Mouse (Mus musculus): ENCODE results near the gene Ntn5.

The Ntn5 gene

DNA sequence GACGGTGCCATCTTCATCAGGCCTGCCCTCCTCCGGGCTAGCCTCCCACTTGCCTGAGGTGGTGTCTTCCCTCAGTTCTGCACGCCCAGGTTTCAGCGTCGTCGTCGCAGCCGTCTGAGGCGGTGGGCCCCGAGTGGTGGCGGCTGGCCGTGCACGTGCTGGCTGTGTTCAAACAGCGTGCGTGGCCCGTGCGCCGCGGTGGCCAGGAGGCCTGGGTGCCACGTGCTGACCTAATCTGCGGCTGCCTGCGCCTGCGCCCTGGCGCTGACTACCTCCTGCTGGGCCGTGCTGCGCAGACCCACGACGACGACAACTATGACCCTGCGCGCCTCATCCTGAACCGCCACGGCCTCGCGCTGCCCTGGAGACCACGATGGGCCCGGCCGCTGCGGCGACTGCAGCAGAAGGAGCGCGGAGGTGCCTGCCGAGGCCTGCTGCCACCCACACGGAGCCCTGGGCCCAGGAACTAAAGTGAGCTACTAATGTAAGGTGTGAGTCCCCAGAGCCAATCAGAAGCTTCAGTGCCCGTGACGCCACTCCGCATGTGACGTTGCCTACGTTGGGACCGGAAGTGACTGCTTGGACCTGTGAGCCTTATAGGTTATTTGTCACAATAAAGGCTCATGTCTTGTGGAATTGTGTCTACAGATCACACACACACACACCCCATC is 10.2 kb downstream of the Ntn5 start, which contains the start of gene Sec1:
TSS of gene Sec1 (minus strand) at position 482 of the 671 bp plus-strand sequence.
- intact Hi-C loops (cut with DNase I) = no loop called here

DNA sequence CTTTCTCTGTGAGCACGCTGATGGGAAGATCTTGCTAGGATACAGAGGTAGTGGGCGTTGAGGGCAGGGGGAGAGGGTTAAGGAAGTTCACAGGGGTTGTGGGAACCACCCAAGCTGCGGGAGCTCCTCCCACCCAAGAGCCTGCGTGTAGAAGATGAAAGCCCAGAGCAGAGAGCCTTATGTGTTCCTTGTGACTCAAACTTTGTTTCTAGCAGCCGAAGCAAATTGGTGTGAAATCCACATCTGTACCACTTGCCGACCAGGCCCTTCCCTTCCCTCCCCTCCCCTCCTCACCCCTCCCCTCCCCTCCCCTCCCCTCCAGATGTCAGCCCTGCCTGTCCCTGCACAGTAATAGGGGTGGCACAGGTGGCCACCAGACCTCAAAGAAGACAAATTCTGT is 11.3 kb downstream of the Ntn5 start:
- intact Hi-C loops (cut with DNase I) = no loop called here

DNA sequence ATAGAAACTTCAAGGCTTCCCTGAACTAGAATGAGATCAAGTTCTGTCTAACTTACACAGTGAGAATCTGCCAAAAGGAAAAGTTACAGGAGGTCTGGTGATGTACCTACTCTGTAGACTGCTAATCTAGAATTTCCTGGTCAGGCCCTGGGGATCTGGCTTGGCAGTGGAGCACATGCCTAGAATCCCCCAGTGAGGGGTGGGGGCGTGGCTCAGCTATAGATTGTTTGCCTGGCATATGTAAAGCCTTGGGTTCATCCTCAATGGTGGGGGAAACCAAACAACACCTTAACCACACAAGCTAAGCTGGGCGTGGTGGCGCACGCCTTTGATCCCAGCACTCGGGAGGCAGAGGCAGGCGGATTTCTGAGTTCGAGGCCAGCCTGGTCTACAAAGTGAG is 14.1 kb downstream of the Ntn5 start:
- intact Hi-C loops (cut with DNase I) = no loop called here

DNA sequence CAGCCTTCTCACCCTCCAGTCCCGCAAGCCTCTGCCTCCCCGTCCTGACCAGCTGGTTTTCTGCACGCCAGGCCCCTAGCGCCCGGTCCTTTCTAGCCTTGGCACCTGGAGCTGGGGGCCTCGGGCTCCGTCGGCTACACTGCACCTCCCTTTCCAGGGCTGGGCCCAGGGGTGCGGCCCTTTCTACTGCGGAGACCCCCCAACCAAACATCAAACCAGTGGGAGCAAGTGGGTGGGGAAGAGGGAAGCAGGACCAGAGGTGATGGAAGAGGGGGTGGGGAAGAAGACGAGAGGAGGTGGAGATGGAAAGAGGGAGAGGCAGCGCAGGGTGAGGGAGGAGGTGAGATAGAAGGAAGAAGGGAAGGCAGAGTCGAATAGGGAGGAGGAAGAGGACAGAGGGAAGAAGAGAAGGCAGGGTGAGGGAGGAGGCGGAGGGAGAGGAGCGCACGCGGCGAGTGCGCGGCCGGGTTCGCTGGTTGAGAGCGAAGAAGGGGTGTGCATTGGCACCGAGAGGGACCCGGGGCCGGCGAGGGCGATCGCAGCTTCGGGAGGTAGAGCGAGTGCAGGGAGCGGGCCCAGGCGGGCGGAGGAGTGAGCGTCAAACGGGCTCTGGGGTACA is 15.8 kb downstream of the Ntn5 start, which contains the start of gene Car11:
TSS of gene Car11 (plus strand) at position 321 of the 619 bp plus-strand sequence.
- intact Hi-C loops (cut with DNase I) = no loop called here

DNA sequence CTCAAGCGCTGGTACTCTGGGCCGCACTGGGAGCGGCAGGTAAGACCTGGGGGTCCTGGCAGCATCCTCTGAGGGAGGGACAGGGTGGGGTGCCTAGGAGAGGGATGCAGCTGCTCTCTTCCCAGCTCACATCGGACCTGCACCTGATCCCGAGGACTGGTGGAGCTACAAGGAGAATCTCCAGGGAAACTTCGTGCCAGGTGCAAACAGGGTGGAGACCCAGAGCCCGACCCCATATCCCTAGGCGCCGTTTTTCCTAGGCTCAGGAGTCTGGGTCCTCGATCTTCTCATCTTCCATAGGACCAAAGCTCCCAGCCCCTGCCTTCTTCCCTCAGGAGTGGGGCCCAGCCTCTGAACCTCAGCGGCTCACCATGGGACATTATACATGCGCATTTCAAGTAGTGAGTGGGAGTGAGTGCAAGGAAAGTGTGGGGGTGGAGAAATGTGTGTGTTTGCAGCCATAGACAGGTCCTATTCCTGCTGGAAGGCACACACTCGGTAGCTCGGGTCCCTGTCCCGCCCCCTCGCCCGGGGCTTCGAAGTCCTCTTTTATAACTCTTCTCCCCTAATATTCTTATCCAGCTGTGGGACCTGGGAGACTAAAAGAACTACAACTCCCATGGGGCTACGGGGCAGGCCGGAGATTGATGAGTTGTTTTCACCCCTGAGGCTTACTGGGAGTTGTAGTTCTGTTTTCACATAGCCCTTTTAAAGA is 16.6 kb downstream of the Ntn5 start:
- intact Hi-C loops (cut with DNase I) = no loop called here

DNA sequence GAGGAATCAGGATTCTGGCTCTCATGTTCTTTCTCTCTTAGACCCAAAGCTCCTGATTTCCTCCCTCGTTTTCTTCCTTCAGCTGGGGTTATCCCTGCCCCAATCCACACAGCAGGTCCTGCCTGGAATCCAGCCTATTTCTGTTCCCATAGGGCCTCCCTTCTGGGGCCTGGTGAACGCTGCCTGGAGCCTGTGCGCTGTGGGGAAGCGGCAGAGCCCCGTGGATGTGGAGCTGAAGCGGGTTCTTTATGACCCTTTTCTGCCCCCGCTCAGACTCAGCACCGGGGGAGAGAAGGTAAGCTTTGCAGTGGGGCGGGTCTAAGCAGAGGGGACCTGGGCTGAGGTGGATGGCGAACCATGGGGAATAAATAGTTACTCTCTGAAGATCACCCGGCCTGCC is 17.2 kb downstream of the Ntn5 start:
- intact Hi-C loops (cut with DNase I) = no loop called here

DNA sequence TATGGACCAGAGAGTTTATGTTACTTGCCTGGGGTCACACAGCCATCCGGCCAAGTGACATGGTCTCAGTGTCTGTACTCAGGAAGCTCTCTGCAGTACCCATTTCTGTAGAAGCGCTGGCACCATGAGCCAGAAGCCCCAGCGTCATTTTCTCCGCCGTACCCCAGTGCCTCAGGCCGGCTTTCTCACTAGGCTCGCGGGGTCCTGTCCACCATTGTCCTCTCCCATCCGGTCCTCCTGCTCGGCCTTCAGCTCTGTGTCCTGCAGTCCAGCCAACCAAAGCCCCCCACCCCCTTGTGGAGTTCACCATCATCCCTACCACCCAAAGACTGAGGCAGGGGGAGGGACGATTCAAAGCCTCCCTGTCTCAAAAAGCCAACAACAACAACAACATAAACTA is 17.8 kb downstream of the Ntn5 start:
- intact Hi-C loops (cut with DNase I) = no loop called here

DNA sequence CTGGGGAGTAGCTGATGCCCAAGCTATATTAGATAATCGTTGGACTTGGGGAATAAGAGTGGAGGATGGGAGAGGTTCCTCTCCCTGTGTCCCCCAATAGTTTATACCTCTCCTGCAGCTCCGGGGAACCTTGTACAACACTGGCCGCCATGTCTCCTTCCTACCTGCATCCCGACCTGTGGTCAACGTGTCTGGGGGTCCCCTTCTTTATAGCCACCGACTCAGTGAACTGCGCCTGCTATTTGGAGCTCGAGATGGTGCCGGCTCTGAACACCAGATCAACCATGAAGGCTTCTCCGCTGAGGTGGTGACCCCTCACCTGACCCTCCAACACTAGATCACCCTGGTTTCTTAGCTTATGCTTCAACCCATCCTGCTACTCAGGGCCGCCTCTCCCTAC is 18.5 kb downstream of the Ntn5 start:
- intact Hi-C loops (cut with DNase I) = no loop called here

DNA sequence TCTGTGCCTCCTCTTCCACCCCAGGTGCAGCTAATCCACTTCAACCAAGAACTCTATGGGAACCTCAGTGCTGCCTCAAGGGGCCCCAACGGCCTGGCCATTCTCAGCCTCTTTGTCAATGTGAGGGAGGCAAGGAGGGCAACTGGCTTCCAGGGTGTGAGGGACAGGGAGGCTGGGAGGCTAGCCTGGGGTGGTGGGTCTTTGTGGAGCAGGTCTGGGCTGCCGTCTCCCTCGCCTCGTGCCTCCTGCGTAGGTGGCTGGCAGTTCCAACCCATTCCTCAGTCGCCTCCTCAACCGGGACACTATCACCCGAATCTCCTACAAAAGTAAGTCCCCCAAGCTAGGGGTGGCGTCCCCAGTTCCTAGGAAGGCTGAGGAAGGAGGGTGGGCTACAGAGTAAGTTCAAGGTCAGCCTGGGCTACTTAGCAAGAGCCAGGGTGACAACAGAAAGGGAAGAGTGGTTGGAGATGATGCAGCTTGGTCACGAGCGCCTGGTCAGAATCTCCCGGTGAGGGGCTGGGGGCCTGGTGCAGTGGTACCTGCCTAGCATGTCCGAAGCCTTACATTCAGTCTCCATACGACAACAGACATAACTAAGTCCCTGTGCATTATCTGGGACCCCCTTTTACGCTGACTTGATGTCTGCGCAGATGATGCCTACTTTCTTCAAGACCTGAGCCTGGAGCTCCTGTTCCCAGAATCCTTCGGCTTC is 19.1 kb downstream of the Ntn5 start:
- intact Hi-C loops (cut with DNase I) = no loop called here

DNA sequence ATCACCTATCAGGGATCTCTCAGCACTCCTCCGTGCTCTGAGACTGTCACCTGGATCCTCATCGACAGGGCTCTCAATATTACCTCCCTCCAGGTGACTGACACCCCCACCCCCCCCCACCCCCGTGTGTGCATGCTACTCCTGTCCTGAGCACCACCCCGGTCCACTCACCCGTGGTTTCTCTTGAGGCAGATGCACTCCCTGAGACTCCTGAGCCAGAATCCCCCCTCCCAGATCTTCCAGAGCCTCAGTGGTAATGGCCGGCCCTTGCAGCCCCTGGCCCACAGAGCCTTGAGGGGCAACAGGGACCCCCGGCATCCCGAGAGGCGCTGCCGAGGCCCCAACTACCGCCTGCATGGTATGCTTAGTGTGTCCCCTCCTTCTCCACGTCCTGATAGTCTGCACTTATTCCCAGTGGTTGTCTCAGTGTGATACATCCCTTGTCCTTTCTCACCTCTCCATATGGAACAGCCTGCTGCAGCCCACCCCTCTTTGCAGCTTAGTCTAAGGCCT is 19.8 kb downstream of the Ntn5 start:
- intact Hi-C loops (cut with DNase I) = no loop called here

DNA sequence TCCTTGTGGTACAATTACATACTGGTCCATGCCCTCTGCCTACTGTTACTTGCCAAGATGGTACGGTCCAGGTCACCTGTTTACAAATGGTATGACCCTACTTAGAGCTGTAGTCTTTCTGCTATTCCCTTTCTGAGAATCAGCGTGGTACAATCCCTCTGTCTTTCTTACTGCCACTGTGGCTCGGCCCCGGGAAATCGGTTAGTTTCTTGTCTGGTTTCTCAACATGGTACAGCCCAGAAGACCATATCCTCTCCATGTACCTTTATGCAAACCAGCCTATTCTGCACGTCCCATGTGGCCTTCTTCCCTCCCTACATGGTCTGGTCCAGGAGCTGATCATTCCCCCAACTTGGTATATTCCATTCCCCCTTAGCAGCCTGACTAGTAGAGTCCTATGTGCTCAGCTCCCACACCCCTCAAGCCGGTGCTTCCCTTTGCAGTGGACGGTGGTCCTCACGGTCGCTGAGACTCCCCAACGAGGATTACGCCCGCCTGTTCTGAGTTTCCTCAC is 20.3 kb downstream of the Ntn5 start:
- intact Hi-C loops (cut with DNase I) = no loop called here

DNA sequence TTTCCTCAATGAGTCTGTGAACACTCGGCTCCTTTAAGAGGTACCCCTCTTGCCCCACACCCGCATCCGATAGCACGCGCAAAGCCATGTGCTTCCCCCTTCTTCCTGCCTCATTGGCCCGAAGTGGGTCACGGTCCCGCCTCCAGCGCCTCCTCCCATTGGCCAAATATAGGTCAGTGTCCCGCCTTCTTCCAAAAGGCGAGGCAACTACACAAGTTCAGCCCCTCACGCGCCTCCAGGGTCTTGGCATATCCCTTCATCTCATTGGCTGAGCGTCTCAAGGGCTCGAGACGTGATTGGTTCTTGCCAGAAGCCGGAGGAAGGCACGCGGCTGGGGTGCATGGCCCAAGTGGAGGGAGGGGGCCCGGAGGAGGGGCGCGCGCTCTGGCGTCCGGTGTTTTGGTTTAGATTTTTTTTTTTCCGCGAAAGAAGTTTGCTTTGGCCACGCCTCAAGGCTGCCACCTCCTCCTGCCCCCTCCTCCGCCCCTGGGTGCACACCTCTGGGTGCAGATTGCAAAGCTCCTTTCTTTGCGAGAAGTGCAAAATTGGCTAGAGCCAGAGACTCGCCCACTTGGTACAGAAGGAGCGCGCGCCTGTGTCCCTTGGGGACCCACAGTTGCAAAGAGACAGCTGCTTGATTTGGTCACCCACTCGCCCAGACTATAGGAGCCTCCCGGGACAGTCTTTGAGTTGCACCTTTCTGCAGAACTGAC is 21.1 kb downstream of the Ntn5 start, which contains the start of gene Dbp:
TSS of gene Dbp (plus strand) at position 359 of the 713 bp plus-strand sequence.
- intact Hi-C loops (cut with DNase I) = no loop called here

DNA sequence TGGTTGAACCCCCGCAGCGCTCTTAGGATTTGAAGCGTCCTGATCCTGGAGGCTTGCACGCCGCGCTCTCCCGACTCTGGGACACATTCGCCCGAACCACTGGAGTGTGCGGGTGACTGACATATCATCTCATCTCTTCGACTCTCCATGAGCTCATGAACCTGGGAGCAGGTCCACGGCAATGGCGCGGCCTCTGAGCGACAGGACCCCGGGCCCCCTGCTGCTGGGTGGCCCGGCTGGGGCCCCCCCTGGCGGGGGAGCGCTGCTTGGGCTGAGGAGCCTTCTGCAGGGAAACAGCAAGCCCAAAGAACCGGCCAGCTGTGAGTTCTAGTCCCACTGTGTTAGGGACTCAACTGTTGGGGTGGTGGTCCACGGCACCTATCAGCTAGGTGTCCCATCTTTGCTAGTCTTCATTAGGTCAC is 21.6 kb downstream of the Ntn5 start:
- intact Hi-C loops (cut with DNase I) = no loop called here

DNA sequence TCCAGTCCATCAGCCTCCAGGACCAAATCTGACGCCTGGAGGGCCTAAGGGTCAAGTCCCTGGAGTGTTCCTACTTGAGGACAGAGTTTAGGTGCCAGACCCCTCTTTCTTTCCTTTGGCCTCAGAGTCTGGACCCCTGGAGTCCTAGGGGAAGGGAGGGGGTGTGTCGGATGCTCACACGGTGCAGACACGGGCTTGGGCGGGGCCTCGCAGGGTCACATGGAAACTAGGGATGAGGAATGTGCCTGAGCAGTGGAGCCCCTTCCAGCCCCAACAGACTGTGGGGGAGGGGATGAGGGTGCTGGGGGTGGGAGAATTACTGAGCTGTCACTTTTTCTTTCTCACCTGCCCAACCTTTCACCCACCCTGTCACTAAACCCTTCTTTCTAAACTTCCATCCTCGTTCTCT is 22.1 kb downstream of the Ntn5 start:
- intact Hi-C loops (cut with DNase I) = no loop called here

DNA sequence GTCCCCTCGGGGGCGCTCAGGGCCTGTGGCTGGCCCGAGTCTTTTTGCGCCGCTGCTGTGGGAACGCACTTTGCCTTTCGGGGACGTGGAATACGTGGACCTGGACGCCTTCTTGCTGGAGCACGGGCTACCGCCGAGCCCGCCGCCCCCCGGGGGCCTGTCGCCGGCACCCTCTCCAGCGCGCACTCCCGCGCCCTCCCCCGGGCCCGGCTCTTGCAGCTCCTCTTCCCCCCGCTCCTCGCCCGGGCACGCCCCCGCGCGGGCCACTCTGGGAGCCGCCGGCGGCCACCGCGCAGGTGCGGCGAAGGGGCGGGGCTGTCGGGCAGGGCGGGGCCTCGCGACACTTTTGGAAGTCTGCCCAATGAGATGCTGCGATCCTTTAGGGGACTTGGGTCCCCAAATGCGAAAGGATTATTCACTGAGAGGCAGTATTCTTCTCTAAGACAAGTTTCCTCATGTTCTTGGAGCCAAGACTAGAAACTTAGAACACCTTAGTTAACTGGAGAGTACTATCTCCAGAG is 23.0 kb downstream of the Ntn5 start:
- intact Hi-C loops (cut with DNase I) = no loop called here

DNA sequence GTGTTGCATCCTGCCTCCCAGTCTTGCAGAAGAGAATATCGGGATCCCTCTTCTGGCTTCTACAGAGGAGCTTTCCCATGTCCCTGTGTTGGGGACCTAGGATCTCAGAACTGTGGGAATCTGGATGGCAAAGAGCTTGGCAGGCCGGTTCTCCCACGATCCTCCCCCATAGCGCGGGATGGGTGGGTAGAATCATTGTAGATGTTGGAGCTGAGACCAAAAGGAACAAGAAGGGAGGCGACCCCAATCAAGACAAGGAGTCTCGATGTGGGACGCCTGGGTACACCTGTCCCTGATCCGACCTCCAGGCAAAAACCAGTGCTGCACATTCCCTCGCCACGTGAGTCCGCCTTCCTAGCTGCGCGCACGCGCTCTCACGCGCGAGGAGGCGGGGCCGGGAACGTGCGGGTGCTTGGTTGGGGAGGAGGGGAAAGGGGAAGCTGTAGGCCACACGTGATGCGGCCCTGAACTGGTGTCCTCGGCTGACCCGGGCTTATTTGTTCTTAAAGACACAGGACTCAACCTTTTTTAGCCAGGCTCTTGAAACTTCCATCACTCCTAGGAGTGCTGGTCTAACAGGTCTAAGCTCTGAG is 23.6 kb downstream of the Ntn5 start:
- intact Hi-C loops (cut with DNase I) = no loop called here

DNA sequence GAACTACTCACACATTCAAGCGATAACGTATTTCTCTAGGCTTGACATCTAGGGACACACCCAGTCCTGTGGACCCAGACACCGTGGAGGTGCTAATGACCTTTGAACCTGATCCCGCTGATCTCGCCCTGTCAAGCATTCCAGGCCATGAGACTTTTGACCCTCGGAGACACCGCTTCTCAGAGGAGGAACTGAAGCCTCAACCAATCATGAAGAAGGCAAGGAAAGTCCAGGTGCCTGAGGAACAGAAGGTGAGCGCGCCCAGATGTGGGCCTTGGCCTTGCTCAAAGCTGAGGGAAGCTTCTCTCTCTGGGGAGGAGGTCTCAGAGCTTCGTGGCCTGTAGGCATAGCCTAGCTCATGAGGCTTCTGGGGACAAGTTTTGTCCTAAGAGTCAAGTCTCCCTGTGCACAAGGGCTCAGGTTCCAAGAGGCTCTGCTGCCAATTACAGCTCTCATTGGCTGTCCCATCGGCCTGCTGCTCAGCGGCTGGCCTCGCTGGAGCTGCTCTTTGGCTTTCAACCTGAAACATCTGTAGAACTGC is 24.5 kb downstream of the Ntn5 start:
- intact Hi-C loops (cut with DNase I) = no loop called here

DNA sequence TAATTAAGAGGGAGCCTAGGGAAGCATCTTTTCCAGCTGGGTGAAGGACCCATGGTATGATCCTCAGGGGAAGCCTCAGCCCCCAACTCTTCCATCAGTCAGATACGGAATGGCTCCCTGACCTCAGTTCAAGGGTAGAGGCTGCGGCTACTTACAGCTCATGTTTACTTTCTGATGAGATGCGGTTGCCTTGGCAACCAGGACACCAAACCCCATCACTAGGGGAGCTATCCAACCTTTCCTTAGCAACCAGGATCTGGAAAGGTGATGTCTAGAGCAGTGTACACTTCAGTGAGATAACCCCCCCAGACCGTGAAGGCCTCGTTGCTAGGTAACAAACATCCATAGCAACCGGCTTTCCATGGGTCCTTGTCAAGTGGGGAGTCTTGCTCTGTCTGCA is 25.2 kb downstream of the Ntn5 start:
- intact Hi-C loops (cut with DNase I) = no loop called here

DNA sequence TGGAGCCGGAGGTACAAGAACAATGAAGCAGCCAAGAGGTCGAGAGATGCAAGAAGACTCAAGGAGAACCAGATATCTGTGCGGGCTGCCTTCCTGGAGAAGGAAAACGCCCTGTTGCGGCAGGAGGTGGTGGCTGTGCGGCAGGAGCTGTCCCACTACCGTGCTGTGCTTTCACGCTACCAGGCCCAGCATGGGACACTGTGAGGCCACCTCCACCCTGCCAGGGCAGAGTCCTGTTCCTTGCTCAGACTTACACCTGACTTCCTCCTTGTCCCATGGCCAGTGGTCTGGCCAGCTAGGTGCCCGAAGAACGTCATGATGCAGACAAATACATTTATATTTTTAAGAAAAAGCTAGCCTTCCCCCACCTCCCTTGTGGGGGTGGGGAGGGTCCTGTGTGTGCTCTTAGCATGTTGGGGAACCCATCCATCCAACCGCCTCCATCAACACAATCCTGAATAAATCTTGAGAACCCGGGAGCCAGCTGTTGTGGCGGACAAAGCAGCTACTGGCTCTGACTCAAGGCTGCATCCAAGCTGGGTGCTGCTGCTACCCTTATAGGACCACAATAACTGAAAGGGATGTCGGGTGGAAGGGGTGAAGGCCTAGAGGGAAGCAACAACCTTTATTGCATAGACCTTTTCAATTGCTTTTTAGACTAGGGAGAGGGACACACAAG is 26.0 kb downstream of the Ntn5 start:
- intact Hi-C loops (cut with DNase I) = no loop called here
